Mouse (Mus musculus): ENCODE results near the gene Usf3. TPM values are rescaled to one million over a fixed set of nuclear protein-coding genes. Genes with fewer than 3 reads are reported as not detected.
A peak's percentile ranks its signal among the peaks of the same experiment; 100 is the strongest.

Usf3 gene
- polyA plus RNA-seq, 1 experiment = 12.6 TPM

- no peaks in the 10 kb centered on the region for H3K36me3 ChIP-seq (ENCODE audit: control insufficient read depth, insufficient read depth, low read length)
- DNase-seq = peak; percentile 100
- H3K4me1 ChIP-seq (ENCODE audit: control insufficient read depth, insufficient read depth, low read length) = peaks cover 7% of the 10 kb centered on the region; the same call in 1 of the 2 replicates
- peak overlapping the region; percentile 91 for H3K27ac ChIP-seq (ENCODE audit: insufficient read depth, low read depth, low read length)
- WGBS = under 1% methylated on average over 26 of the region's 26 CpGs
- no peaks in the 10 kb centered on the region for H3K27me3 ChIP-seq (replicated peaks; ENCODE audit: control insufficient read depth, insufficient read depth, low read length)
- TF ChIP-seq POLR2A (IDR thresholded peaks at IDR 0.05; ENCODE audit: low read depth, low read length) (no peak), CTCF (conservative IDR thresholded peaks at IDR 0.05; ENCODE audit: insufficient read depth, insufficient read length, low read depth, low read length) (peak; percentile 31; the same call in 1 of the 2 replicates)
- peak overlapping the region; percentile 84 for H3K4me3 ChIP-seq (ENCODE audit: insufficient read depth, low read depth, low read length)
These were observed 520 bp upstream of the Usf3 start for GRCm38 (mm10) chr16:44172297-44173154.

DNA sequence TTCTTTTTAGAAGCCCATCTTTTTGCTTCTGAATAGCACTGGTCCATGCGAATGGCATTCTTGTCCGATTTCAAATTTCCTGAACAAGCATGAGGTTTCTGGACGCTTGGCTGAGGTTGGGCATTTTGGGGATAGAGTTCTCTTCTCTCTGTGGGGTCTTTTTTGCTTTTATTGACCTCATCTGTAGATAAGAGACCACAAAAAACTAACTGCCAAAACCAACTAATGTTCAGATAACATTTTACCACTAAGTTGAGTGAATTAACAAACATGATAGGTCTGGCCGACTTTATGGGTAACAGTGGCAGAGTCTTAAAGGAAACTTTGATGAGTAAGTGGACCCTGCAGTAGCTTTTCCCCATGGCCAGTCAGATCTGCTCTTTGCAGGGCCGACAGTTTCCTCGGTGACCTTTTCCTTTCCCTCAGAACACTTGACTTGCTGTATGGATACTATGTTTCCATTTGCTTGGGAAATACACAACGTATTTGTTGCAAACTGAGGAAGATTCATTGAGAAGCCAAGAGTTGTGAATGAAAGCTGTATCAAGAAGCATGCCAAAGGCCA lies 1.0 kb downstream of the Usf3 start:
- no peak for TF ChIP-seq POLR2A (IDR thresholded peaks at IDR 0.05; ENCODE audit: low read depth, low read length)
- no peak for TF ChIP-seq CTCF (conservative IDR thresholded peaks at IDR 0.05; ENCODE audit: insufficient read depth, insufficient read length, low read depth, low read length)
- Histone ChIP-seq H3K4me3 (ENCODE audit: insufficient read depth, low read depth, low read length) (peak overlapping the region; percentile 87), H3K27me3 (replicated peaks; ENCODE audit: control insufficient read depth, insufficient read depth, low read length) (no peaks in the 10 kb centered on the region), H3K4me1 (ENCODE audit: control insufficient read depth, insufficient read depth, low read length) (peaks cover 7% of the 10 kb centered on the region; the same call in 1 of the 2 replicates), H3K27ac (ENCODE audit: insufficient read depth, low read depth, low read length) (peak overlapping the region; percentile 71), H3K36me3 (ENCODE audit: control insufficient read depth, insufficient read depth, low read length) (no peaks in the 10 kb centered on the region)
- 4% methylated on average over 7 of the region's 7 CpGs for WGBS
- peak; percentile 15 for DNase-seq

DNA sequence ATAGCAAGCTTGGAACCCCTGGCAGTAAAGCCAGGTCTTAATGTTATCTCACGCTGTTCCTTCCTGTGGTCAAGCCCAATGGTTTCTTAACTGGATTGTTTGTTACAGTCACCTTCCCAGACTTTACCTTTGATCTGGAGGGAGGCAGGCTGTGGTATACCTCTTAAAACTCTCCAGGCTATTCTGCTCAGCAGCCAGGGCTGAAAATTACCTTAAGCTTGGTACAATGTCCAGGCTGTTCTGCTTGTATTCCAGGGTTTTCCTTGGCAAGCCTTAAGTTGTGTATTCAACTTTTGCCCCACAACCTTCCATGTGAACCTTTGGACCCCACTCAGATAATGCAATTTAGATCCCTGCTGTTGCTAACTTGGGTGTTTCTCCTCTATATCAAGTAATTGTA lies 2.0 kb downstream of the Usf3 start:
- TF ChIP-seq POLR2A (IDR thresholded peaks at IDR 0.05; ENCODE audit: low read depth, low read length) (no peak), CTCF (conservative IDR thresholded peaks at IDR 0.05; ENCODE audit: insufficient read depth, insufficient read length, low read depth, low read length) (no peak)
- H3K4me1 ChIP-seq (ENCODE audit: control insufficient read depth, insufficient read depth, low read length) = peaks cover 7% of the 10 kb centered on the region; the same call in 1 of the 2 replicates
- DNase-seq = peak; percentile 88
- H3K27me3 ChIP-seq (replicated peaks; ENCODE audit: control insufficient read depth, insufficient read depth, low read length) = no peaks in the 10 kb centered on the region
- H3K4me3 ChIP-seq (ENCODE audit: insufficient read depth, low read depth, low read length) = no peak overlapping the region
- peak overlapping the region; percentile 58 for H3K27ac ChIP-seq (ENCODE audit: insufficient read depth, low read depth, low read length)
- 41% methylated on average over 1 of the region's 1 CpGs for WGBS
- H3K36me3 ChIP-seq (ENCODE audit: control insufficient read depth, insufficient read depth, low read length) = no peaks in the 10 kb centered on the region; the same call in 1 of the 2 replicates

- TF ChIP-seq POLR2A (IDR thresholded peaks at IDR 0.05; ENCODE audit: low read depth, low read length) = no peak
- no peak for TF ChIP-seq CTCF (conservative IDR thresholded peaks at IDR 0.05; ENCODE audit: insufficient read depth, insufficient read length, low read depth, low read length)
- H3K4me1 ChIP-seq (ENCODE audit: control insufficient read depth, insufficient read depth, low read length) = peaks cover 7% of the 10 kb centered on the region; the same call in 1 of the 2 replicates
- H3K36me3 ChIP-seq (ENCODE audit: control insufficient read depth, insufficient read depth, low read length) = no peaks in the 10 kb centered on the region; the same call in 1 of the 2 replicates
- no peak overlapping the region for H3K27ac ChIP-seq (ENCODE audit: insufficient read depth, low read depth, low read length)
- H3K27me3 ChIP-seq (replicated peaks; ENCODE audit: control insufficient read depth, insufficient read depth, low read length) = no peaks in the 10 kb centered on the region
- WGBS = 99% methylated on average over 2 of the region's 2 CpGs
- no peak for DNase-seq
- no peak overlapping the region for H3K4me3 ChIP-seq (ENCODE audit: insufficient read depth, low read depth, low read length)
These were observed 3.5 kb downstream of the Usf3 start for GRCm38 (mm10) chr16:44176511-44176910.

DNA sequence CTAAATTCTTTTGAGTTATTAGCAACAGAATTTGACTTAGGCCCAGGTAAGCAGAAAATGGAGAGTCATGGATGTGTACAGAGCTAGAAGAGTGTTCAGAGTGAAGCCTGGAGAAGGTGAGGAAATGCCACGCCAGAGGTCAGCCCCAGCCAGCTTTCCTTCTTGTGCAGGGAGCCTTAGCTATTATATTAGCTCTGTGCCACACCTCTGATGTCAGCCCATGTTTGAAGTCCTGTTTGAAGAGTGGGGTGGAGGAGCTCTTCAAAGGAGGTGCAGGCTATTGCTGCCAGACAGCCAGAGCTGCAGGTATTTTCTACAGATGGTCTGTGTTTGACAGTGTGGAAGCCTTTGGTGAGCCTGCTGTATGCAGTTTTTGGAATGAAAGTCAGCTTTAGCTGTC lies 5.5 kb downstream of the Usf3 start:
- DNase-seq = no peak
- Histone ChIP-seq H3K4me1 (ENCODE audit: control insufficient read depth, insufficient read depth, low read length) (peaks cover 7% of the 10 kb centered on the region; the same call in 1 of the 2 replicates), H3K4me3 (ENCODE audit: insufficient read depth, low read depth, low read length) (no peak overlapping the region), H3K27ac (ENCODE audit: insufficient read depth, low read depth, low read length) (no peak overlapping the region), H3K27me3 (replicated peaks; ENCODE audit: control insufficient read depth, insufficient read depth, low read length) (no peaks in the 10 kb centered on the region), H3K36me3 (ENCODE audit: control insufficient read depth, insufficient read depth, low read length) (no peaks in the 10 kb centered on the region; the same call in 1 of the 2 replicates)
- 40% methylated on average over 1 of the region's 1 CpGs for WGBS
- no peak for TF ChIP-seq POLR2A (IDR thresholded peaks at IDR 0.05; ENCODE audit: low read depth, low read length)
- no peak for TF ChIP-seq CTCF (conservative IDR thresholded peaks at IDR 0.05; ENCODE audit: insufficient read depth, insufficient read length, low read depth, low read length)

- H3K4me3 ChIP-seq (ENCODE audit: insufficient read depth, low read depth, low read length) = no peak overlapping the region
- no peaks in the 10 kb centered on the region for H3K4me1 ChIP-seq (ENCODE audit: control insufficient read depth, insufficient read depth, low read length)
- no peaks in the 10 kb centered on the region; the same call in 1 of the 2 replicates for H3K36me3 ChIP-seq (ENCODE audit: control insufficient read depth, insufficient read depth, low read length)
- no peak overlapping the region for H3K27ac ChIP-seq (ENCODE audit: insufficient read depth, low read depth, low read length)
- TF ChIP-seq CTCF (conservative IDR thresholded peaks at IDR 0.05; ENCODE audit: insufficient read depth, insufficient read length, low read depth, low read length) (no peak), POLR2A (IDR thresholded peaks at IDR 0.05; ENCODE audit: low read depth, low read length) (no peak)
- DNase-seq = no peak
- no peaks in the 10 kb centered on the region for H3K27me3 ChIP-seq (replicated peaks; ENCODE audit: control insufficient read depth, insufficient read depth, low read length)
- WGBS = 83% methylated on average over 1 of the region's 1 CpGs
These were observed 9.6 kb downstream of the Usf3 start for GRCm38 (mm10) chr16:44182597-44182996.

DNA sequence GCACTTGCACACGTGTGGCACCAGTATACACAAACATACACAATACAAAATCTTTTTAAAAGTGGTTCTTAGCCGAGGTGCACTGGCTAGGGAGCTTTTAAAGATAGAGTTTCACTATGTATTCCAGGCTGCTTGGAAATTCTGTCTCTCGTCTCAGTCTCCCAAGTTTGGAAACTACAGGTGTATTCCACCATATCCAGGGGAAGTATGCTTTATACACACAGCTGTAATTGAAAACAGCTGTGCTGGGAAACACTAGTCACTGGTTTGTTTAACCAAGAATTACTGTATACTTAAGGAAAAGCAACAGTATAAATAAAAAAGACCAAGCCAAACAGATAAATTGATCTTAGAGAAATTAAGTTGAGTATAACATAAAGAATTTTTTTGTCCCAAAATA lies 11.7 kb downstream of the Usf3 start:
- H3K4me3 ChIP-seq (ENCODE audit: insufficient read depth, low read depth, low read length) = no peak overlapping the region
- 70% methylated on average over 3 of the region's 3 CpGs for WGBS
- no peak overlapping the region for H3K27ac ChIP-seq (ENCODE audit: insufficient read depth, low read depth, low read length)
- no peaks in the 10 kb centered on the region for H3K4me1 ChIP-seq (ENCODE audit: control insufficient read depth, insufficient read depth, low read length)
- DNase-seq = no peak
- H3K36me3 ChIP-seq (ENCODE audit: control insufficient read depth, insufficient read depth, low read length) = no peaks in the 10 kb centered on the region
- TF ChIP-seq POLR2A (IDR thresholded peaks at IDR 0.05; ENCODE audit: low read depth, low read length) = no peak
- no peak for TF ChIP-seq CTCF (conservative IDR thresholded peaks at IDR 0.05; ENCODE audit: insufficient read depth, insufficient read length, low read depth, low read length)
- H3K27me3 ChIP-seq (replicated peaks; ENCODE audit: control insufficient read depth, insufficient read depth, low read length) = no peaks in the 10 kb centered on the region

All from kidney, adult 2 months (tissue).